Mouse (Mus musculus) heart, postnatal 0 days (tissue): ENCODE measurements around the gene Ninj1.

Experiments
- CTCF ChIP-seq: IDR thresholded peaks from 2 replicates; pipeline ENCODE4 v1.5.1; 2016; ENCODE audit warnings: antibody characterized with exemption, control low read depth, low read depth
- EP300 ChIP-seq: IDR thresholded peaks from 2 replicates; pipeline ENCODE4 v1.6.1; 2016; ENCODE audit warnings: antibody characterized with exemption, low read depth

GRCm38 (mm10) chr13:49220912-49221311 lies 33.6 kb downstream of the Ninj1 start:
- TF ChIP-seq CTCF (no peak), EP300 (no peak)
